Mouse (Mus musculus): ENCODE results near the gene Tyw5.

DNA sequence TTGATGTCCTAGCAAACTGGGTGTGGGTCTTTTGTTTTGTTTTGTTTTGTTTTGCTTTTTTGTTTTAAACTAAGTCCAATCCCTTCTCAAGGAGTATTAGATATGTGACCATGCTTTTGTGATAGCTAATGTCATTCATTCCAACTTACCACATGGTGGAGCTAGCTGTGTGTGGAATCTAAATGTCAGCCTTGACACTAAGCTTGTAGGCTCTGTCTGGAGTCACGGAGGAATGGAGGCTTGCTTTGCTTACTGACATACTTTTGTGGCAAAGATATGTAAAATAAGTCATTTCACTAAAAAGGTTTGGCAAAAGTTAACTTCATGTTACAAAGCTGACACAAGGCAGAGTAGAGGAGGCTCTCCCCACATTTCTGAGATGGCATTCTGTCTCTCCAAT, 16.8 kb upstream of the Tyw5 start:
- TF ChIP-seq GATA1 (IDR thresholded peaks at IDR 0.05; ENCODE audit: low read length) (no peak), TAL1 (IDR thresholded peaks at IDR 0.05; ENCODE audit: low read length) (no peak)
